Mouse (Mus musculus) ES-Bruce4 (cell line): ENCODE measurements around the gene Ess2.

Experiments
- CTCF ChIP-seq: IDR thresholded peaks from one replicate; pipeline ENCODE4 v1.8.1; 2011; ENCODE audit warnings: low read depth, low read length
- EP300 ChIP-seq: IDR thresholded peaks from 2 replicates; pipeline ENCODE4 v1.6.1; 2011; ENCODE audit warnings: low read depth, low read length; ENCODE audit not compliant: insufficient read depth
- POLR2A ChIP-seq: IDR thresholded peaks from one replicate; pipeline ENCODE4 v1.8.1; 2011; ENCODE audit warnings: low read length; ENCODE audit not compliant: insufficient read depth

- TF ChIP-seq CTCF (no peak), EP300 (no peak), POLR2A (no peak)
Observed at GRCm38 (mm10) chr16:17851860-17852259, 59.3 kb downstream of the Ess2 start.
